Mouse (Mus musculus) testis, adult 2 months (tissue): ENCODE data around the gene Sectm1b.

Experiments
- CTCF ChIP-seq: fragments of 200-500 bp; IDR thresholded peaks from 2 replicates; pipeline ENCODE4 v1.5.1; 2012; ENCODE audit warnings: low read depth, mild to moderate bottlenecking, inconsistent platforms, low read length, moderate library complexity; ENCODE audit not compliant: control insufficient read depth, insufficient read depth, insufficient replicate concordance
- POLR2A ChIP-seq: fragments of 200-500 bp; IDR thresholded peaks from 2 replicates; pipeline ENCODE4 v1.6.1; 2012; ENCODE audit warnings: low read depth, mild to moderate bottlenecking, inconsistent platforms, low read length, moderate library complexity; ENCODE audit not compliant: control insufficient read depth

DNA sequence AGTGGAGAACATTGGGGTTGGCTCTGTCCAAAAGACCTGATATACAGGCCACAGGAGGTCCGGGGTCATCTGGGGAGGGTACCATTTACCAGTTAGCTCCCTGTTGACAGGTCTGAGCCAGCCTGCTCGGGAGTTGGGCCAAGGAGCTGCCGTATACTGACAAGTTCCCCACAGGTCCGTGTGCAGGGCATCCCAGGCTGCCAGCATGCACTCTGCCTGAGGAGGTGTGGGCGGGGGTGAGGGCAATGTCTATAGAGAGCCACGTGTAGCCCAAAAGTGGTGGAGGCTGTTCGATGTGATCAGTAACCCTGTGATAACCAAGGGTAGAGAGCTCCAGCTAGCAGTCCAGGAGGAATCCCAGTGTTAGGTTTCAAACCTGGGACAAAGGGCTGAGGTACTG, 36.4 kb upstream of the Sectm1b start:
- no peak for TF ChIP-seq CTCF
- no peak for TF ChIP-seq POLR2A
